Mouse (Mus musculus): ENCODE measurements around the gene Olfr1392. TPM values are rescaled to one million over a fixed set of nuclear protein-coding genes. Genes with fewer than 3 reads are reported as not detected.

Gene Olfr1392
- total and polyA plus RNA-seq, 3 experiments = not detected

DNA sequence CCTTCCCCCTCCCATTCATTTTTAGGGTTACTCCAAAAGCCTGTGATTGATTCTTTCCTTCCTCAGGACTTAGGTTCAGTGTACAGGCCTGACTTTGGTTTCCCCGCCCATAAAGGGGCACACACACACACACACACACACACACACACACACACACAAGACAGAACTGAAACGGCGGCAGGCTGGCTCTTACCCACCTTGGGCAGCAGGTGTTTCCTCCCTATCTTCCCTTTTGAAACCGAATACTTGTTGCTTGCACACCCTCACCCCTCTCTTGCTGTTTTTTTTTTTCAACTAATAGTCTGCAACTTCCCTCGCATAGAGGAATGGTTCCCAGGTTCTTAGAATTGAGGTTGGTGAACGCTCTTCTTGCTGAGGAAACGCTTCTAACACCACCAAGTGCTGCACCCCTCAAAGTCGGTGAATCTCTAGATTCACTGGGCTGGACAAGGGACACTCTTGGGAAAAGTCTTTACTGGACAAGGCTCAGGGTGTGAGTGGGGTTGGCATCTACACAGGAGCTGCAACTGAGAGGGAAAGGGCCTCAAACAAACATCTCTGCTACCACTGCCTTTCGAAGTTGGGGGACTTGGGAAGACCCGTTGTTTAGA, 35.2 kb upstream of the Olfr1392 start (continued):
- TF ChIP-seq NRF1 (IDR thresholded peaks at IDR 0.05; ENCODE audit: low read depth, low read length) (peak; percentile 48; the same call in 1 of the 2 replicates), BHLHE40 (IDR thresholded peaks at IDR 0.05; ENCODE audit: low read depth, low read length) (peak; percentile 92), ZKSCAN1 (IDR thresholded peaks at IDR 0.05; ENCODE audit: borderline replicate concordance, low read depth, low read length) (no peak; the same call in 1 of the 2 replicates), JUND (conservative IDR thresholded peaks at IDR 0.05; ENCODE audit: low read depth, low read length) (peak; percentile 55; the same call in 1 of the 2 replicates), HCFC1 (IDR thresholded peaks at IDR 0.05; ENCODE audit: low read depth, low read length) (peak; percentile 51; the same call in 1 of the 2 replicates), ELF1 (IDR thresholded peaks at IDR 0.05; ENCODE audit: low read depth, low read length) (peak; percentile 70; the same call in 1 of the 2 replicates), MAZ (IDR thresholded peaks at IDR 0.05; ENCODE audit: low read depth, low read length) (peak; percentile 93), CTCF (conservative IDR thresholded peaks at IDR 0.05 in 1 of 2, IDR thresholded peaks at IDR 0.05 in 1 of 2; ENCODE audit: low read depth in 2 of 2, low read length in 2 of 2) (no peak), USF1 (IDR thresholded peaks at IDR 0.05; ENCODE audit: low read depth, low read length) (no peak)

- dilution Hi-C loops (cut with MboI; ENCODE audit: extremely low pct_ligation_motif_present, extremely low pct_unique_long_range_greater_than_20kb, low sequenced_read_pairs) (no loop called here), in situ Hi-C loops (cut with MboI; ENCODE audit: low pct_ligation_motif_present, low pct_unique_long_range_greater_than_20kb, low sequenced_read_pairs) (loop anchor here (25.0 kb wide), 1 partner anchor 138 kb away; the partner anchor contains the start of gene Olfr1396)
- H3K27me3 ChIP-seq (replicated peaks) = no peaks in the 10 kb centered on the region
- H3K36me3 ChIP-seq (replicated peaks in 1 of 2; ENCODE audit: control insufficient read depth in 1 of 2, insufficient read depth in 1 of 2, low read length in 1 of 2) = peaks cover 27 to 42% of the 10 kb centered on the region in 2 experiments
- H3K4me3 ChIP-seq (replicated peaks in 1 of 3; ENCODE audit: low read depth in 2 of 3, low read length in 2 of 3, poor library complexity in 1 of 3) = peak overlapping the region; percentile 56 to 79 (median 72)
- peaks cover 10 to 73% of the 10 kb centered on the region in 2 experiments for H3K4me1 ChIP-seq (ENCODE audit: control insufficient read depth in 1 of 2, insufficient read depth in 2 of 2)
- peaks cover 72% of the 10 kb centered on the region for H3K79me2 ChIP-seq (replicated peaks; ENCODE audit: control insufficient read depth, extremely low read depth, insufficient read depth, poor library complexity, severe bottlenecking)
- H3K4me2 ChIP-seq (ENCODE audit: insufficient read depth, low read depth, poor library complexity, severe bottlenecking) = peak overlapping the region; percentile 55
- no peaks in the 10 kb centered on the region for H3K9me3 ChIP-seq (replicated peaks; ENCODE audit: low read length)
- H3K27ac ChIP-seq (ENCODE audit: insufficient read depth, low read depth) = peak overlapping the region; percentile 99
- DNase-seq (ENCODE audit: extremely low read depth) = peak; percentile 85
- H3K9ac ChIP-seq (ENCODE audit: insufficient read depth, low read depth) = peak overlapping the region; percentile 83
- TF ChIP-seq MAZ (IDR thresholded peaks at IDR 0.05; ENCODE audit: low read depth, low read length) = peak; percentile 83
- peak; percentile 27 for TF ChIP-seq RAD21 (IDR thresholded peaks at IDR 0.05; ENCODE audit: low read depth, low read length)
- TF ChIP-seq MYC (IDR thresholded peaks at IDR 0.05; ENCODE audit: low read depth, low read length) = no peak
- peak; percentile 87 for TF ChIP-seq ELF1 (IDR thresholded peaks at IDR 0.05; ENCODE audit: low read depth, low read length)
- peak; percentile 66 for TF ChIP-seq MAX (IDR thresholded peaks at IDR 0.05; ENCODE audit: low read length)
- TF ChIP-seq ZC3H11A (IDR thresholded peaks at IDR 0.05; ENCODE audit: low read depth, low read length) = no peak
- peak; percentile 27; the same call in 1 of the 2 replicates for TF ChIP-seq BHLHE40 (IDR thresholded peaks at IDR 0.05; ENCODE audit: low read depth, low read length)
- peak; percentile 34; the same call in 1 of the 2 replicates for TF ChIP-seq NRF1 (IDR thresholded peaks at IDR 0.05; ENCODE audit: low read depth, low read length)
- TF ChIP-seq JUN (IDR thresholded peaks at IDR 0.05; ENCODE audit: insufficient read depth, low read depth, low read length) = no peak
- peak; percentile 42; the same call in 1 of the 2 replicates for TF ChIP-seq MEF2A (IDR thresholded peaks at IDR 0.05; ENCODE audit: borderline replicate concordance, low read depth, low read length)
- TF ChIP-seq CHD1 (IDR thresholded peaks at IDR 0.05; ENCODE audit: low read depth, low read length) = no peak; the same call in 1 of the 2 replicates
- TF ChIP-seq MXI1 (IDR thresholded peaks at IDR 0.05; ENCODE audit: low read depth, low read length) = peak; percentile 90
- TF ChIP-seq PAX5 (IDR thresholded peaks at IDR 0.05; ENCODE audit: low read length) = no peak
- TF ChIP-seq HCFC1 (IDR thresholded peaks at IDR 0.05; ENCODE audit: low read depth, low read length) = peak; percentile 49
- no peak; the same call in 1 of the 2 replicates for TF ChIP-seq IRF4 (IDR thresholded peaks at IDR 0.05; ENCODE audit: low read depth, low read length)
- 0 out of 2 replicates have a peak, but pooled peaks have one; percentile 19 for TF ChIP-seq TBP (conservative IDR thresholded peaks at IDR 0.05; ENCODE audit: low read depth, low read length)
- 0 out of 2 replicates have a peak, but pooled peaks have one; percentile 23 for TF ChIP-seq POLR2AphosphoS2 (IDR thresholded peaks at IDR 0.05; ENCODE audit: low read depth, low read length)
- TF ChIP-seq ZMIZ1 (IDR thresholded peaks at IDR 0.05; ENCODE audit: low read depth, low read length) = peak; percentile 43
- no peak for TF ChIP-seq RCOR1 (conservative IDR thresholded peaks at IDR 0.05; ENCODE audit: low read depth, low read length)
- no peak; the same call in 1 of the 2 replicates for TF ChIP-seq SIN3A (IDR thresholded peaks at IDR 0.05; ENCODE audit: low read length)
- no peak for TF ChIP-seq ZNF384 (IDR thresholded peaks at IDR 0.05; ENCODE audit: low read depth, low read length)
- peak; percentile 87 for TF ChIP-seq NELFE (IDR thresholded peaks at IDR 0.05; ENCODE audit: low read depth, low read length)
- no peak for TF ChIP-seq ZKSCAN1 (IDR thresholded peaks at IDR 0.05; ENCODE audit: borderline replicate concordance, low read depth, low read length)
- no peak for TF ChIP-seq JUND (conservative IDR thresholded peaks at IDR 0.05; ENCODE audit: low read depth, low read length)
- no peak for TF ChIP-seq GABPA (IDR thresholded peaks at IDR 0.05; ENCODE audit: insufficient replicate concordance, low read depth, low read length)
- peak in 1 of 2 experiments; percentile 41; a peak in 2 of 4 replicates for TF ChIP-seq CTCF (conservative IDR thresholded peaks at IDR 0.05 in 1 of 2, IDR thresholded peaks at IDR 0.05 in 1 of 2; ENCODE audit: low read depth in 2 of 2, low read length in 2 of 2)
- no peak for TF ChIP-seq E2F4 (IDR thresholded peaks at IDR 0.05; ENCODE audit: insufficient replicate concordance, low read depth, low read length)
- no peak for TF ChIP-seq ETS1 (conservative IDR thresholded peaks at IDR 0.05; ENCODE audit: low read depth, low read length)
- TF ChIP-seq UBTF (IDR thresholded peaks at IDR 0.05; ENCODE audit: low read depth, low read length) = peak; percentile 95
Observed at GRCm38 (mm10) chr11:49250422-49251379, 34.4 kb upstream of the Olfr1392 start.
